Mouse (Mus musculus) heart, embryonic 14.5 days (tissue): ENCODE results near the gene Gga1. TPM values are rescaled to one million over a fixed set of nuclear protein-coding genes. Genes with fewer than 3 reads are reported as not detected.

Experiments
- ATAC-seq: fragments of 200-750 bp; cut with Nextera tagmentation; 2 replicates; pipeline ENCODE4 v1.8.0; 2017; ENCODE audit warnings: low read depth, moderate TSS enrichment; ENCODE audit not compliant: insufficient number of reproducible peaks, insufficient read depth, low FRiP score
- H3K27ac ChIP-seq, 2 experiments: fragments of 200-500 bp in 1 of 2; fragments of 300-500 bp in 1 of 2; sonication (generic) in 1 of 2; replicated peaks in 1 of 2; 2 replicates each; pipeline ENCODE4 v1.5.1; 2012 to 2014; ENCODE audit warnings: low read depth in 2 of 2, low read length in 2 of 2, control low read depth in 1 of 2, mild to moderate bottlenecking in 1 of 2, mixed read lengths in 1 of 2; ENCODE audit not compliant: control insufficient read depth in 1 of 2, insufficient read depth in 1 of 2
- H3K27me3 ChIP-seq: fragments of 300-500 bp; sonication (generic); 2 replicates; pipeline ENCODE4 v1.6.1; 2014; ENCODE audit warnings: mild to moderate bottlenecking, low read length, control low read depth; ENCODE audit not compliant: control insufficient read depth, insufficient read depth
- H3K36me3 ChIP-seq: fragments of 300-500 bp; sonication (generic); 2 replicates; pipeline ENCODE4 v1.6.1; 2014; ENCODE audit warnings: mild to moderate bottlenecking, control low read depth, low read length, mixed read lengths; ENCODE audit not compliant: control insufficient read depth, insufficient read depth
- H3K4me1 ChIP-seq, 2 experiments: fragments of 200-500 bp in 1 of 2; fragments of 300-500 bp in 1 of 2; sonication (generic) in 1 of 2; 2 replicates each; pipeline ENCODE4 v1.6.1; 2012 to 2014; ENCODE audit warnings: low read length in 2 of 2, control low read depth in 1 of 2, mixed read lengths in 1 of 2; ENCODE audit not compliant: control insufficient read depth in 2 of 2, insufficient read depth in 2 of 2
- H3K4me2 ChIP-seq: fragments of 300-500 bp; sonication (generic); 2 replicates; pipeline ENCODE4 v1.6.1; 2014; ENCODE audit warnings: mild to moderate bottlenecking, low read length
- H3K4me3 ChIP-seq, 2 experiments: fragments of 200-500 bp in 1 of 2; fragments of 300-500 bp in 1 of 2; sonication (generic) in 1 of 2; 2 replicates each; pipeline ENCODE4 v1.5.1; 2012 to 2014; ENCODE audit warnings: low read length in 2 of 2, mild to moderate bottlenecking in 2 of 2, control low read depth in 1 of 2, low read depth in 1 of 2, moderate library complexity in 1 of 2; ENCODE audit not compliant: control insufficient read depth in 1 of 2, insufficient read depth in 1 of 2
- H3K9ac ChIP-seq: fragments of 300-500 bp; sonication (generic); 2 replicates; pipeline ENCODE4 v1.6.1; 2014; ENCODE audit warnings: mild to moderate bottlenecking, low read length
- H3K9me3 ChIP-seq: fragments of 300-500 bp; sonication (generic); 2 replicates; pipeline ENCODE4 v1.6.1; 2016; ENCODE audit warnings: low read length, control low read depth; ENCODE audit not compliant: control insufficient read depth
- WGBS: fragments of 180-500 bp; shearing (Covaris S2); extraction: QIAGEN DNeasy Blood & Tissue Kit; methylation state at CpG from one replicate; pipeline ENCODE4 v1.1.7; 2014; 5-methylcytosine and 5-hydroxymethylcytosine counted together
- polyA plus RNA-seq: library from polyadenylated mRNA; unstranded; fragments of >200 nt; fragmentation: Nextera tagmentation; extraction: Ambion mirVana; gene quantifications from 2 replicates; pipeline ENCODE4 v1.2.1, GENCODE M21; 2014

The Gga1 gene
- 30.7 and 33.2 TPM in 2 replicates for polyA plus RNA-seq

DNA sequence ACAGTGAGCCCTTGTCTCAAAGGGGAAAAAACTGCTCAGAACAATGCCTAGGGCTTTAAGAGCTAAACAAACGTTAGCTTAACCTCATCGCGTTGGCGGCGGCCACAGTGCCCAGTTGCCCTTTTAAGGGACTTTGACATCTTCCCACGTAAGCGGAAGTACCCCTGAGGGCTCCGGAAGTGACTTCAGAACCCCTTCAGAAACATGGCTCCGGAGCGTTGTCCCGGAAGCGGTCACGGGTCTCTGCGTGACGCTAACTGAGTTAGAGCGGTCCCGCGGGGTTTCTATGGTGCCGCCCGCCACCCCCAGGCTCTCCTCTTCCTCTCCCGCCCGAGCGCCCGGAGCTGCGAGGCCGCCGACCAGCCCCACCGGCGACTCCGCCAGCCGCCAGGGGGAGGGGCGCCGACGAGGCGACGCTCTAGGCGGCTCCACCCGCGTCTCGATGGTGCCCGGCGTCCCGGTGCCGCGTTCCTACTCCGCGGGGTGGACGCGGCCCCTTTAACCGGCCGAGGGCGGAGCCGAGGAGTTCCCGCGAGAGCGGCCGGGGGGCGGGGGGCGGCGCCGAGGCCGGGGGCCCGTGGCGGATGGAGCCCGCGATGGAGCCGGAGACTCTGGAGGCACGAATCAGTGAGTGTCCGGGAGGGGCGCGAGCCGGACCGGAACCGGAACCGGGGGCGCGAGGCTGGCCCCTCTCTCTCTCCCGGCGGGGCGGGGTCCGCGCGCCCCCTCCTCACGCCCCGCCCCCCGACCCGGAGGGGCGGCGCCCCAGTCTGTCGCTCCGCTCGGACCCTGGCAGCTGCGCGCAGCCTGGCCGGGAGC is at the start of gene Gga1:
Gene Gga1 (plus strand): TSS at position 200 of the 819 bp plus-strand sequence.
- H3K36me3 ChIP-seq, result peaks cover 25% of the 10 kb centered on the region
- under 1% methylated on average over 86 of the region's 95 CpGs for WGBS
- peak within 1 kb of the TSS; percentile 94 for H3K9ac ChIP-seq
- no peaks in the 10 kb centered on the region for H3K9me3 ChIP-seq
- H3K4me3 ChIP-seq, result peak within 1 kb of the TSS; percentile 64 to 80
- H3K27ac ChIP-seq, result peak within 1 kb of the TSS; percentile 97 to 99
- peak; percentile 91 for ATAC-seq
- H3K4me2 ChIP-seq, result peak within 1 kb of the TSS; percentile 86
- peaks cover 16 to 30% of the 10 kb centered on the region in 2 experiments for H3K4me1 ChIP-seq
- H3K27me3 ChIP-seq, result no peaks in the 10 kb centered on the region

DNA sequence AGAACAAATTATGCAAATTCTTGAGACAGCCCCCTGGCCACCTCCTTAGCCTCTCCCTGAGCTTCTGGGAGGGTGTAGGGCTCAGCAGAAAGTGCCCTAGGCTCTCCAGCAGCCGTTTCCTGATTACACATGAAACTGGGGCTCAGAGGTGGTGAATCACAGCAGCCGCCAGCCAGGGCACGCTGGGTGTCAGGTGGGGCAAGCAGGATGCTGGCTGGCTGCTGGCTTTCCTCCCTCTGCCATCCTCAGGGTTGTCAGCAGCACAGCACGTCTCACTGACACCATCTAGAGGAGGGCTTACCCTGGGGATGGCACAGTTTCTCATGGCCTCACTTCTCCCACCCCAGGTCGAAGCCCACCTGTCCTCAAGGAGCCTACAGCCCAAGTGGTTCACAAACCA is 48.7 kb upstream of the Gga1 start:
- no peak overlapping the region for H3K4me3 ChIP-seq
- no peaks in the 10 kb centered on the region for H3K36me3 ChIP-seq
- no peak for ATAC-seq
- H3K4me1 ChIP-seq, result peaks cover 18 to 23% of the 10 kb centered on the region in 2 experiments
- 12% methylated on average over 5 of the region's 5 CpGs for WGBS
- no peaks in the 10 kb centered on the region for H3K9me3 ChIP-seq
- no peak overlapping the region for H3K4me2 ChIP-seq
- H3K27ac ChIP-seq, result no peak overlapping the region
- no peaks in the 10 kb centered on the region for H3K27me3 ChIP-seq
- no peak overlapping the region for H3K9ac ChIP-seq

DNA sequence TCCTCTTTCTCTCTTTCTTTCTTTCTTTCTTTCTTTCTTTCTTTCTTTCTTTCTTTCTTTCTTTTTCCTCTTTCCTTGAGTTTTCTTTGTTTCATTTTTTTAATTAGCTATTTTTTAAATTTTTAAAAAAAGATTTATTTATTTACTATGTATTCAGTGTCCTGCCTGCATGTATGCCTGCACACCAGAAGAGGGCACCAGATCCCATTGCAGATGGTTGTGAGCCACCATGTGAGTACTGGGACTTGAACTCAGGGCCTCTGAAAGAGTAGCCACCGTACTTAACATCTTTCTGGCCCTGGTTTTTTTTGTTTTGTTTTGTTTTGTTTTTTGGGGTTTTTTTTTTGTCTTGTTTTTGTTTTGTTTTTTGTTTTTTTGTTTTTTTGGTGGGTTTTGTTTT is 47.4 kb upstream of the Gga1 start:
- WGBS, result 87% methylated on average over 1 of the region's 1 CpGs
- Histone ChIP-seq H3K9ac (no peak overlapping the region), H3K9me3 (no peaks in the 10 kb centered on the region), H3K27ac (no peak overlapping the region), H3K4me3 (no peak overlapping the region), H3K27me3 (no peaks in the 10 kb centered on the region), H3K36me3 (no peaks in the 10 kb centered on the region), H3K4me2 (no peak overlapping the region), H3K4me1 (peaks cover 28 to 29% of the 10 kb centered on the region in 2 experiments)
- ATAC-seq, result no peak

DNA sequence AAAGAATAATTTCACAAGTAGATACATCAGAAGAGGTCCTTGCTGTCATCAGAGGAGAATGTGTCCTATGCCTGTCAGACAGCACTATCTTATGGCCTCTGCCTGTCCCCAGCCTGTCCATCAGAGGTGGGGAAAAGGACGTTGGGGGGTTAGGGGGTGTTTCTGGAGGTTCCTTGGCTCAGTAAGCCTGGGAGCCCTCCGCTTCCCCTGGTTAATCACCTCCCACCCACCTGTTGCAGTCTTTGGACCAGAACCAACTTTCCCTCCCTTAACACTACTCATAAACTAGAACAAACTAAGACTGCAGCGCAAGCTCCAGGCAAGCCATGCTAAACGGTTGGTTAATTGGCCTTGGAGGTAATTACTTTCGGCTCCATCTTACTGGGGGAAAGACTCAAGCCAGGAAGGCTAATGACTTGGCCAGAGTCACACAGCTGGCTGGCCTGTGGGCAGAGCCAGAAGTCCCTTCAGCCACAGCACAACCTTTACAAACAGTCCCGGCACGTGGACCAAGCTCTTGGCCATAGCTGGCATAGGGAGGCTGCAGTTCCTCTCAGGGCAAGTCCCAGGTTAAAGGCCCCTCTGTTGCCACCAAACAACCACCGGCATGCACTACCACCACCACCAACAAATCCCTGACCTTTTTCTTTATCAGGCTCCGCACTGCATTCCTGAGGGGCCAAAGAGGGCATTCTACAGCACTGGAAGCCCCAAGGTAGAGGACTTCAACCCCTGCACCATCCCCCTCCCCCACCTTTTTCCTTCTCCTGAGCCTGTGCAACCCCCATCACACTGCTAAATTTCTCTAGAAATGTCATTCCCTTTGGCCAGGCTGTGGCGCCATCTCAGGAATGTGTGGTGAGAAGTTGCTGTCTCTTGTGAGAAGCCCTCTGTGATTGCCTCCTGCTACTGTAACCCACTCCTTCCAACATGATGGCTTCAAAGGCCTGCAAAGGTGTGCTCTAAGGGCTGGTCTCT is 46.0 kb upstream of the Gga1 start:
- ATAC-seq, result no peak
- Histone ChIP-seq H3K4me1 (peaks cover 39 to 43% of the 10 kb centered on the region in 2 experiments), H3K27ac (no peak overlapping the region), H3K4me3 (no peak overlapping the region), H3K9ac (no peak overlapping the region), H3K9me3 (no peaks in the 10 kb centered on the region), H3K27me3 (no peaks in the 10 kb centered on the region), H3K4me2 (no peak overlapping the region), H3K36me3 (no peaks in the 10 kb centered on the region)
- WGBS, result 60% methylated on average over 10 of the region's 10 CpGs

DNA sequence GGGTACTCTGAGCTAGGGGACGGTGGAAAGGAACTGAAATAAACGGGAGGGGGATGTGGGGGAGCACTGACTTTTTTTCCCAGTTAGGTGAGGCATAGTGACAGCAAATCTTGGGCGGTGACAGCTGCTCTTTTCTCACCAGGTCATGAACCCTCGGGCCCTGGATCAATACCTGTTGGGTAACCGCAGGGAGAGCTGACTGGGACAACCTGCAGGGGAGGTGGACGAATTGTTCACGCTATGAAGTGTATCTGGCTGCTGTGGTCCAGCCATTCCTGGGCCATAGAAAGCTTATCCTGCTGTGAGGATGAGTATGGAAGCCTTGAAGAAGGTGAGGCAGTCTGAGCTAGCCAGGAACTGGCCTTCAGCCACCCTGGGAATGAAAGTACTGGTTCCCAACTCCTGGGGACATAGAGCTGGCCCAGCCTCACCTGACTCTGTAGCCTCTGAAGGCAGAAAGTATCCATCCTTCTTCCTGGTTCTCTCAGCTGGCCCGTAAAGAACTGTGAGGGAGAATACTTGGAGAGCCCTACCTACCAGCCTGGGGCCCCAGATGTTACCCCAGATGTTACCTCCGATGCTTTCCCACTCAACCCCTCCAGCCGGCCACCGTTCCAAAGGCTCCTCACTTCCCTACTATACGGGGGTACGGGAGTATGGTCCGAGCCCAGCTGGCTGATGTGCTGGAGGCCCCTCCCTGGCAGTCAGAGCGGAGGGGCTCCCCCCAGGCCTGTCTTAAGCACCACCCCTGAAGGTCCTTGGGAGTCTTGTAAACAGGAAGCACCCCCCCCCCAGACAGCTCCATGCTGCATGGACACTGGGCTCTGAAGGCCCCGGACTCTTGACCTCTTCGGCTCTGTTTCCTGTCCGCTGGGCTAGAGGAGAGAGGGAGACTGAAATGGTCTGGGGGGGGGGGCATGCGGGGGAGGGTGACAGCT is 45.0 kb upstream of the Gga1 start:
- WGBS, result 55% methylated on average over 17 of the region's 19 CpGs
- Histone ChIP-seq H3K4me3 (no peak overlapping the region), H3K4me1 (peaks cover 45 to 48% of the 10 kb centered on the region in 2 experiments), H3K36me3 (no peaks in the 10 kb centered on the region), H3K27ac (peak overlapping the region; percentile 84 to 91), H3K9ac (peak overlapping the region; percentile 6), H3K4me2 (peak overlapping the region; percentile 32), H3K27me3 (no peaks in the 10 kb centered on the region), H3K9me3 (no peaks in the 10 kb centered on the region)
- ATAC-seq, result peak; percentile 65

DNA sequence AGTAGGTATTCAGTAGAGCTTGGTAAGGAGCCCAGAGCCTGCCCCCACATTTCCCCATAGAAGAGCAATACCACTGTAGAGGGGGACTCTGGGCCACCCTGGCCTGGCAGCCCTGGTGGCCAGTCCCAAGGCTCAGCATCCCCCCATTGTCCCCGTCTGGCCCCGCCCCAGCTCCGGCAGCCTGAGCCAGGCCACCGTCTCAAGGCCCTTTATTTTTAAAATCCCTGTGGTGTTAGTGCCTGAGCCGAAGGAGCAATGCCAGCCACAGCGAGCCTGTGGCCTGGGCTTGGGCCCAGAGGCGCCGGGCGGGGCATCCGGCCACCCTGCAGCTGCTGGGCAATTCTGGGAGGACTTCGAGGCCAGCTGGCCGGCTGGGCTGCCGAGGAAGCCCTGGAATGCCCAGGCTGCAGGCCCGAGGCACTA is 44.3 kb upstream of the Gga1 start:
- H3K4me2 ChIP-seq, result peak overlapping the region; percentile 32; the same call in 1 of the 2 replicates
- H3K9ac ChIP-seq, result peak overlapping the region; percentile 6
- peak; percentile 46 for ATAC-seq
- H3K27me3 ChIP-seq, result no peaks in the 10 kb centered on the region
- no peak overlapping the region for H3K4me3 ChIP-seq
- H3K27ac ChIP-seq, result peak overlapping the region; percentile 84 to 91
- peaks cover 45 to 48% of the 10 kb centered on the region in 2 experiments for H3K4me1 ChIP-seq
- no peaks in the 10 kb centered on the region for H3K36me3 ChIP-seq
- 22% methylated on average over 14 of the region's 14 CpGs for WGBS
- H3K9me3 ChIP-seq, result no peaks in the 10 kb centered on the region
